Mouse (Mus musculus): ENCODE measurements around the gene Slc40a1.

- TF ChIP-seq EP300 (IDR thresholded peaks at IDR 0.05) (no peak), CTCF (IDR thresholded peaks at IDR 0.05) (peak; percentile 21)
Observed at GRCm38 (mm10) chr1:45971314-45971713, 45.0 kb upstream of the Slc40a1 start.
